Mouse (Mus musculus) forebrain, embryonic 15.5 days (tissue): Measurements from ENCODE around the gene Insc. TPM values are rescaled to one million over a fixed set of nuclear protein-coding genes. Genes with fewer than 3 reads are reported as not detected.

Source experiments
- ATAC-seq: fragments of 200-750 bp; cut with Nextera tagmentation; replicated peaks from 2 replicates; pipeline ENCODE4 v1.8.0; 2017; ENCODE audit warnings: mild to moderate bottlenecking, moderate TSS enrichment, moderate library complexity
- H3K27ac ChIP-seq: fragments of 300-500 bp; sonication (generic); replicated peaks from 2 replicates; pipeline ENCODE4 v1.5.1; 2015; ENCODE audit warnings: mild to moderate bottlenecking, inconsistent platforms
- H3K27me3 ChIP-seq: fragments of 300-500 bp; sonication (generic); 2 replicates; pipeline ENCODE4 v1.6.1; 2015; ENCODE audit warnings: inconsistent platforms
- H3K36me3 ChIP-seq: fragments of 300-500 bp; sonication (generic); 2 replicates; pipeline ENCODE4 v1.6.1; 2015; ENCODE audit warnings: mild to moderate bottlenecking, inconsistent platforms
- H3K4me1 ChIP-seq: fragments of 300-500 bp; sonication (generic); 2 replicates; pipeline ENCODE4 v1.6.1; 2015; ENCODE audit warnings: inconsistent platforms
- H3K4me2 ChIP-seq: fragments of 300-500 bp; sonication (generic); replicated peaks from 2 replicates; pipeline ENCODE4 v1.6.1; 2015; ENCODE audit warnings: mild to moderate bottlenecking, inconsistent platforms
- H3K4me3 ChIP-seq: fragments of 300-500 bp; sonication (generic); 2 replicates; pipeline ENCODE4 v1.5.1; 2015; ENCODE audit warnings: mild to moderate bottlenecking, inconsistent platforms
- H3K9ac ChIP-seq: fragments of 300-500 bp; sonication (generic); replicated peaks from 2 replicates; pipeline ENCODE4 v1.6.1; 2015; ENCODE audit warnings: mild to moderate bottlenecking, inconsistent platforms
- H3K9me3 ChIP-seq: fragments of 300-500 bp; sonication (generic); 2 replicates; pipeline ENCODE4 v1.6.1; 2016; ENCODE audit warnings: inconsistent platforms
- WGBS: fragments of 180-500 bp; shearing (Covaris S2); methylation state at CpG from one replicate; pipeline ENCODE4 v1.1.7; 2015; ENCODE audit warnings: mixed read lengths; 5-methylcytosine and 5-hydroxymethylcytosine counted together
- polyA plus RNA-seq: library from polyadenylated mRNA; unstranded; fragments of >200 nt; fragmentation: Nextera tagmentation; extraction: Ambion mirVana; gene quantifications from 2 replicates; pipeline ENCODE4 v1.2.1, GENCODE M21; 2015

The Insc gene
- polyA plus RNA-seq, 1 experiment from 2014 or later: 0.88 TPM

DNA sequence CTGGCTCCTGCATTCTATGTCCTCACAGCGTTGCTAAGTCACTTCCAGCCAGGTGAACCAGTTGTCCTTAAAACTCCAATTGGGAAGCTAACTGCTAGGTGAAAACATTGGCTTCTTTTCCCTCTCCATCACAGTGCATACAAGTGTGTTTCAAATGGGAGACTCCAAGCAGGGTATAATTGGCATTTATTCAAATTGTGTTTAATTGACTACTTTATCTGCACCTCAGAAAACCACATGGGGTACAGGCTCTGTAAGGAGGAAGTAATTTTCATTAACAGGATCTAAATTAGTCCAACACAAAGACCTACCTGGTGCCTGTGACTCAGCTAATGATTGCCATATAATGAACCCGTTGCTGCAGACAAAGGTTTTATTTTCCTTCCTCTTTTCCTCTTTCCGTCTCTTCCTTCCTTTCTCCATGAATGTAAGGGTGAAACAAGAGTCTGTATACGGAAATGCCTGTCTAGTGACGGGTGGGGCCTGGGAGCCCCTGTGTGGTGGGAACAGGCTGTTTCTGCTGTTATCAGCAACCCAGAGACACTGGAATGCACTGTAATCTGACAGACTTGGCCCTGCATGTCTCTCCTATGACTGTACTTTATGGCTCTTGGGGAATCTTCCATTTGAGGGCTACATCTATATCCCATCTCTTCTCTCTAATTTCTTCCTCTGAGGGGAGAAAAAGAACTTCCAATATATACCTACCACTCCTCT, 96.7 kb downstream of the Insc start:
- no peak overlapping the region for H3K27ac ChIP-seq
- H3K4me1 ChIP-seq: peaks cover 22% of the 10 kb centered on the region
- H3K9me3 ChIP-seq: no peaks in the 10 kb centered on the region
- H3K9ac ChIP-seq: no peak overlapping the region
- no peak overlapping the region for H3K4me3 ChIP-seq
- ATAC-seq: no peak
- 18% methylated on average over 5 of the region's 5 CpGs for WGBS
- no peaks in the 10 kb centered on the region for H3K36me3 ChIP-seq
- H3K4me2 ChIP-seq: no peak overlapping the region
- H3K27me3 ChIP-seq: no peaks in the 10 kb centered on the region

DNA sequence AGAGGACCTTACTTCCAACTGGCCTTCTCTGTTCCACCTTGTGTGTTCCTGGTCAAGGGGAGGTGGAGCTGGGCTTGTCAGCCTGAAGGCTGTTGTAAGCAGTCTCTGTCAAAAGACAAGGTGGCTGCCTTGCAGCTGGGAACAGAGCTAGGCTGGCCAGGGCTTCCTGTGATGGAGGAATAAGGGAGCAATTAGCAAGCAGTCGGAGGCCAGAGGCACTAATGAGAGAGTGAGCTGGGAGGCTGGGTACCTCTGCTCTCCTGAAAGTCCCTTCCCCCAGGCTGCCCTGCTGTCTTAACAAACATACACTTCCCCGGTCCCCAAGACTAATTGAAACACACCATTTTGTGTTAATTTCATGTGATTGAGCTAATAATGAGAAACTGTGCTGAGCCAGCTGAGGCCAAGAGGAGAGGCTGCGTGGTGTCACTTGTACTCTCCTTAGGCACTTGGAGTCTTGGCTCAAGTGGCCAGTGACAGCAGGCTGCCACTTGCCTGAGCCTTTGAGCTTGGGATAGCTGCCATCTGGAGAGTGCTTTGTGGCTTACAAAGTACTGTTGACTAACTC, 99.2 kb downstream of the Insc start:
- no peaks in the 10 kb centered on the region for H3K9me3 ChIP-seq
- no peak overlapping the region for H3K4me3 ChIP-seq
- peak overlapping the region; percentile 45 for H3K27ac ChIP-seq
- 2% methylated on average over 3 of the region's 3 CpGs for WGBS
- no peaks in the 10 kb centered on the region for H3K27me3 ChIP-seq
- no peak overlapping the region for H3K9ac ChIP-seq
- ATAC-seq: peak; percentile 93
- H3K36me3 ChIP-seq: no peaks in the 10 kb centered on the region
- H3K4me2 ChIP-seq: no peak overlapping the region
- peaks cover 22% of the 10 kb centered on the region for H3K4me1 ChIP-seq

DNA sequence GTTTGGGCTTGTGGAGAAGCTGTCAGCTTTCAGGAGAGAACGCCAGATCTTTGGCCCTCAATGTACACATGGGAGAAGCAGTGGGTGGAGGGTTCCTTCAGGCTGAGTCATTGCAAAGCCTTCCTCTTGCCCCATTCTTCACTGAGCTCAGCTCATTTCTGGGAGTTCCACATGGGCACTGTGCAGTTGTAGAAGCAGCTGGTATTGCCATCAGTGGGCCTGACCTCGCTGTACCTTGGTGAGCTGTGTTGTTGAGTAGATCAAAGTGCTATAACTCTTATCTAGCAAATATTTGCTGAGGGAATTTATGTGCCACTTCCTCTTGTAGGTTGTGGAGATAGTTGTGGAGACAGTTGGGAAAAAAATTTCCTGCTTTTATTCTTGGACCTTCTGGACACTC, 103.7 kb downstream of the Insc start:
- peaks cover 2% of the 10 kb centered on the region; the same call in 1 of the 2 replicates for H3K27me3 ChIP-seq
- no peak overlapping the region for H3K4me3 ChIP-seq
- H3K36me3 ChIP-seq: no peaks in the 10 kb centered on the region
- no peak overlapping the region for H3K27ac ChIP-seq
- no peaks in the 10 kb centered on the region for H3K9me3 ChIP-seq
- no peak overlapping the region for H3K4me2 ChIP-seq
- no peak overlapping the region for H3K9ac ChIP-seq
- ATAC-seq: no peak
- WGBS: 94% methylated on average over 2 of the region's 2 CpGs
- H3K4me1 ChIP-seq: peaks cover 12% of the 10 kb centered on the region

DNA sequence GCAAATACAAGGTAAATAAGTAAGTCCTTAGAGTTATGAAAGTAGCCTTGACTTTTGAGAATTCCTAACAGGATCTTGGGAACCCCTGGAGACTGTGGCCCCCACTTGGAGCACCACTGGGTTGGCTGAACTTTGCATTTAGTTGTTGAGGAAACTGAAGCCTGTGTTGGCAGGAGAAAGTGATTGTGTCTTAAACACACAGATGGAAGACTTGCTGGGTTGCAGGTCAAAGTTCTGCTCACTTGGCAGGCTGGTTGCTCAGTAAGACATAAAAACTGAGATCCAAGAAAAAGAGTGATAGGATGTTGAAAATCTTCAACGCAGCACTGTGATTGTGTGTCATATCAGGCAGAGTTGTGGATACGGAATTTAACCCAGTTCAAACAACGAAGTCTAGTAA, 108.9 kb downstream of the Insc start:
- no peak overlapping the region for H3K4me2 ChIP-seq
- no peaks in the 10 kb centered on the region for H3K9me3 ChIP-seq
- no peaks in the 10 kb centered on the region for H3K36me3 ChIP-seq
- H3K27ac ChIP-seq: no peak overlapping the region
- no peak for ATAC-seq
- no peak overlapping the region for H3K9ac ChIP-seq
- 82% methylated on average over 3 of the region's 3 CpGs for WGBS
- H3K4me3 ChIP-seq: no peak overlapping the region
- peaks cover 5% of the 10 kb centered on the region; the same call in 1 of the 2 replicates for H3K27me3 ChIP-seq
- no peaks in the 10 kb centered on the region for H3K4me1 ChIP-seq

DNA sequence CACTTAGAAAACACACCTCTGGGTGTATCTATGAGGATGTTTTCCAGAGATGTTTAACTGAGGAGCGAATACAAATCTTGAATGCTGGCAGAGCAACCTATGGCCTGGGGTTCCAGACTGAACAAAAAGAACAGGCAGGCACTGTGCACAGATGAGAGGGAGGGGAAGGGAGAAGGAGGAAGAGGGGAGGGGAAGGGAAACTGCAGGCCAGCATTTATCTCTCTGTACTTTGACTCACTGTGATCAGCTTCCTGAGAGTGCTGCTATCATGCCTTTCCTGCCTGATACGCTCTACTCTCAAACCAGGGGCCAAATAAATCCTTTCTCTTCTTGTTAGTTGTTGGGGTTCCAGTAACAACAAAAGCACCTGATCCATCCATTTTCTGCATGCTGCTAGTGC, 110.7 kb downstream of the Insc start:
- WGBS: 52% methylated on average over 2 of the region's 2 CpGs
- H3K4me3 ChIP-seq: no peak overlapping the region
- H3K4me2 ChIP-seq: no peak overlapping the region
- H3K27ac ChIP-seq: no peak overlapping the region
- H3K9me3 ChIP-seq: no peaks in the 10 kb centered on the region
- H3K27me3 ChIP-seq: peaks cover 5% of the 10 kb centered on the region; the same call in 1 of the 2 replicates
- H3K9ac ChIP-seq: no peak overlapping the region
- H3K36me3 ChIP-seq: no peaks in the 10 kb centered on the region
- no peak for ATAC-seq
- H3K4me1 ChIP-seq: no peaks in the 10 kb centered on the region

DNA sequence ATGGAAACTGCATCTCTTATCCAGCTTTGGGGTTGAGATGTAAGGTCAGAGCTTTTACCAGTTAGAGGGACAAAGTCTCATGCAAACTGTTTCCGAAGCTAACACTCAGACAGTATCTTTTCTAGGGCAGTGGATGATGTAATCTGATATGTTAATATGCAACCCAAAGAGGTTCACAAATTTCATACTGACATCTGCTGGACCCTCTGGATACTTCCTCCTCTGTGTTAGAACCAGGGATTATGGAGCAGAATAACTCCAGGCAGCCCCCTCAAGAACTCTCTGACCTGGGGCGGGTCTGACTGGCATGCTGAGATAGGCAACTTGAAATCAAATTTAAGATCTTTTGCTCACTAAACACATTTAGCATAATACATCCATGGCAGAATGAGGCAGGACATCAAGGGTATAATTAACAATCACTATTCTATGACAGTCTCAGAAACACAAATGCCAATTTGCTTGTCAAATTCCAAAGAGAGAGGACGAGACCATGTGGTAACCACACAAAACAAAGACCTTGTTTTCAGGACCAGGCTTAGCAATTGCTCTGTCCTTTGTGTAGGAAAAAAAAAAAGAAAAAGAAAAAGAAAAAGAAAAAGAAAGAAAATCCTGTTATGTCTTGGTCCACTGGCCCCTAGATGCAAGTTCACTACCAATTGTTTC, 117.5 kb downstream of the Insc start:
- Histone ChIP-seq H3K36me3 (no peaks in the 10 kb centered on the region), H3K9me3 (no peaks in the 10 kb centered on the region), H3K9ac (no peak overlapping the region), H3K27me3 (no peaks in the 10 kb centered on the region), H3K4me3 (no peak overlapping the region), H3K4me2 (no peak overlapping the region), H3K4me1 (no peaks in the 10 kb centered on the region), H3K27ac (no peak overlapping the region)
- WGBS: 45% methylated on average over 3 of the region's 3 CpGs
- ATAC-seq: peak; percentile 64

DNA sequence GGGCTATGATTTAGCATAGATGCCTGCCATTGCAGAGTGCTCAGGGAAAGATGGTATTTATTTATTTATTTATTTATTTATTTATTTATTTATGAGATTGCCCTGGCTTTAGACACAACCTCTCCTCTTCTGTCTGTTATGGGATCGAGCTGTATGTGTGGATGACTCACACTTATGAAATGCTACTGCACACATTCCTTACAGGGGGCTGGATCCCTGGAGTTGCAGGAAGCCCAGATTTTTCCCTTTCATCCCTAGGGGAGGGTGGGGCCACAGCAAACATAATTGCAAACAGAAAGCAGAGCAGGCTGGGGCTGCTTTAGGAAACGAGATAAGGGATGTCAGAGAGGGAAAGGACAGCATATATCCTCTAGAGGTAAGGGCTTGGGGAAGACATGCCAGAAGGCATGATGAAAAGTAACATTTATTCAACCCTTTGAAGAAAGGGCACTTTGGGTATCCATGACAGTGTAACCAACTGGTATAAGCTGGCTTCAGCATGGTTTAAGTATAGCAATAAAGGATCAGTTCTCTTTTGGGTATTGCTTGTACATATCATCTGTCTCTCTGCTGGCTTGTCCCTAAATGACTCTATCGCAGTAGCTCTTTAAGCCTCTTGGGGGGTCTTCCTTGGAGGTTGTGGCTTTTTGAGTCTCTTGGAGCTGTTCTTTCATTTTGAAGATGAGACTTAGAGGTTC, 130.0 kb downstream of the Insc start:
- H3K4me2 ChIP-seq: no peak overlapping the region
- H3K4me1 ChIP-seq: peaks cover 6% of the 10 kb centered on the region; the same call in 1 of the 2 replicates
- H3K27me3 ChIP-seq: peaks cover 18% of the 10 kb centered on the region; the same call in 1 of the 2 replicates
- peak; percentile 59; the same call in 1 of the 2 replicates for ATAC-seq
- WGBS: 68% methylated on average over 3 of the region's 3 CpGs
- no peak overlapping the region for H3K4me3 ChIP-seq
- H3K9me3 ChIP-seq: no peaks in the 10 kb centered on the region
- H3K27ac ChIP-seq: no peak overlapping the region
- no peak overlapping the region for H3K9ac ChIP-seq
- no peaks in the 10 kb centered on the region for H3K36me3 ChIP-seq

DNA sequence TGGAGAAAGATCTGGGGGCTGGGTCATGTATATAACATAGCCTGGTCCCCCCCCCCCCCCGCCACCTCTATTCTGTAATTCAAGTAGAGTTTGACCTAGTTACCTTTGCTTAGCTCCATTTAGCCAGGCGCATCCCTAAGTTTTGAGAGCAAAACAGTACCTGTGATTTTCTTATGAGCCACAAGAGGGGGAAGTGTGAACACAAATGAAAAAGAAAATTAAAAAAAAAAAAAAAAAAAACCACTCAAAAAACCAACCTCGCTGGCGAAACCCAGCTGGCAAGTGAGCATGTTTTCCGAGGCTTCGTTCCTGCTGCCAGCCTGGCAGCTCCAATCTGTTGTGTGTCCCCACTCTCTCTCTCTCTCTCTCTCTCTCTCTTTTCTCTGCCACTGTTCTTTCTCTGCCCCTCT, 130.5 kb downstream of the Insc start:
- H3K36me3 ChIP-seq: no peaks in the 10 kb centered on the region
- H3K4me3 ChIP-seq: no peak overlapping the region
- H3K27ac ChIP-seq: no peak overlapping the region
- peaks cover 6% of the 10 kb centered on the region; the same call in 1 of the 2 replicates for H3K4me1 ChIP-seq
- 25% methylated on average over 6 of the region's 6 CpGs for WGBS
- H3K9ac ChIP-seq: no peak overlapping the region
- no peak overlapping the region for H3K4me2 ChIP-seq
- H3K9me3 ChIP-seq: no peaks in the 10 kb centered on the region
- peak; percentile 77 for ATAC-seq
- H3K27me3 ChIP-seq: peaks cover 22% of the 10 kb centered on the region; the same call in 1 of the 2 replicates

DNA sequence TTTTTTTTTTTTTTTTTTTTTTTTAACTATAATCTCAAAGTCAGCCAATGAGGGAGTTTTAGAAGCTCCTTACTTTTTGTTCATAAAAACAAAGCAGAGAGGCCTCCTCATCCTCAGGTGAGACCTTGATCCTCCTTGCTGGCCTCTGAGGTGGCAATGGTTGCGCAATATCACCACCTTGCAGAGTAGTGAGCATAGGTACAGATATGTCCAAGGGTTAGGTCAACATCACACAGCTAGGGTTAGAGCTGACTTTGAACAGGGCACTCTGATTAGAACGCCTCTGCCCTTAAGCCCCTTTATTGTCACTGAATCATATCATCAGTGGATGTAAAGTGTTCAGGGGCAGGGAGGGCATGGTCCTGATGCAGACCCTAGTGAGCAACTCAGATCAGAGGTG, 131.1 kb downstream of the Insc start:
- Histone ChIP-seq H3K4me2 (no peak overlapping the region), H3K9ac (no peak overlapping the region), H3K4me3 (no peak overlapping the region), H3K9me3 (no peaks in the 10 kb centered on the region), H3K36me3 (no peaks in the 10 kb centered on the region), H3K4me1 (peaks cover 6% of the 10 kb centered on the region; the same call in 1 of the 2 replicates), H3K27ac (no peak overlapping the region), H3K27me3 (peaks cover 22% of the 10 kb centered on the region; the same call in 1 of the 2 replicates)
- no peak for ATAC-seq
- WGBS: 90% methylated on average over 2 of the region's 2 CpGs

DNA sequence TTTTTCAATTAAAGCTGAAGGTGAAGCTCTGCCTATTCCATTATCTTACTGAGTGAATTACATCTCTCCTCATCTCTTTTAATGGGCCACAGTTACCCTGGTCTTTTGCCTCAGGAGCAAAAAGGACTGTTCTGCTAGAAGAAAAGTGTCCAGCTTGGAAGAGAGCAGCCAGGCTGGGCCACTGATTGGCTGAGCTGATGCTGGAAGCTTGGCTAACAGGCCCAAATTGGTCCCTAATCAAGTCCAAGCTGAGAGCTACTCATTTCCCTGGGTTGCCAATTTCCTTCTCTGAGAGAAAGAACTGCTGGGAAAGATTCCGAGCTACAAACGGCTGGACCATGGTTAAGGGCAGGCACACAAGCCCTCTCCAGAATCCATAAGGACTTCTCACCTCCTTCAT, 140.1 kb downstream of the Insc start:
- no peaks in the 10 kb centered on the region for H3K9me3 ChIP-seq
- no peaks in the 10 kb centered on the region for H3K36me3 ChIP-seq
- ATAC-seq: no peak
- WGBS: 58% methylated on average over 2 of the region's 2 CpGs
- H3K9ac ChIP-seq: no peak overlapping the region
- H3K4me2 ChIP-seq: no peak overlapping the region
- peaks cover 9% of the 10 kb centered on the region for H3K4me1 ChIP-seq
- no peak overlapping the region for H3K27ac ChIP-seq
- peaks cover 25% of the 10 kb centered on the region for H3K27me3 ChIP-seq
- no peak overlapping the region for H3K4me3 ChIP-seq

DNA sequence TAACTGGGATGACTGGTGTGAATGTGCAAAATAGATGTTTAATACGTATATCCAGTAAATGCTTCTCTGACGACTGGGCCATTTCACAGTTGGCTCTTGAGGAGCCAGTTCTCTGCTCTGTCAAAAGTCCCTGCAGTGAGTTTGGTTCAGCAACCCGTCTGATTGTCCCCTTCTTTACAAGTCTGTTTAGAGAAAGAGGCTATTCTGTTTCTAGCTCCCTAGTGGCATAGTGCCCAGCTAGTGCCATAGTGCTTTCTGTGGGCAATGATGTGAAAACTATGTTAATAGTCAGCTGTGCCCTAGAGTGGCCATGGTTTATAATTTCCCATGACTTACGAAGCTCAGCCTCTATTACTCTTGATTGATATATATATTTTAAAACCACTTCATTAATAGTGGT, 143.4 kb downstream of the Insc start:
- H3K4me2 ChIP-seq: no peak overlapping the region
- peaks cover 9% of the 10 kb centered on the region for H3K4me1 ChIP-seq
- H3K9ac ChIP-seq: no peak overlapping the region
- ATAC-seq: 0 out of 2 replicates have a peak, but pooled peaks have one; percentile 26
- H3K4me3 ChIP-seq: no peak overlapping the region
- no peaks in the 10 kb centered on the region for H3K36me3 ChIP-seq
- peaks cover 14% of the 10 kb centered on the region for H3K27me3 ChIP-seq
- no peak overlapping the region for H3K27ac ChIP-seq
- H3K9me3 ChIP-seq: no peaks in the 10 kb centered on the region
- WGBS: 18% methylated on average over 4 of the region's 4 CpGs

DNA sequence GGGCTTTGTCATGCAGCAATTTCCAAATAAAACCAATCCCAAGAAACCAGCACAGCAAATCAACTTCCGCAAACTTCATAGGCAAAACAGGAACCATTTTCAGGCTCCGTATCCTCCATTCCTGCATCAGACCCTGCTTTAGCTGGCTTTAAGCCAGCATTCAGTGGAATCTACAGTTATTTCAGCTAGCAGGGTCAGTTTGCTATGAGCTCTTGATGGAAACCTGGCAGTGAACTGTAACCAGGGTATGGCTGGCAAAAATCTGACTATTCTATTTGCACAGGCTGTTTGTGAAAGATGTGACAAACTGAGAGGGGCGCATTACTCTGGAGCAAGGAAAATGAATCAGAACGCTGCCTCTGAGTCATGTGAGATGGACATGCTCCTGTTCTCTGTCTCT, 146.7 kb downstream of the Insc start:
- Histone ChIP-seq H3K27ac (no peak overlapping the region), H3K4me2 (no peak overlapping the region), H3K4me1 (peaks cover 22% of the 10 kb centered on the region), H3K4me3 (no peak overlapping the region), H3K27me3 (peaks cover 14% of the 10 kb centered on the region), H3K9me3 (no peaks in the 10 kb centered on the region), H3K9ac (no peak overlapping the region), H3K36me3 (no peaks in the 10 kb centered on the region)
- ATAC-seq: no peak
- 85% methylated on average over 4 of the region's 4 CpGs for WGBS
